Mouse (Mus musculus) WW6 (cell line): Measurements from ENCODE around the gene Tdpoz1.
"Not testable (repeated sequence)": the region's sequence is repeated elsewhere in the genome, so short reads cannot be mapped to it uniquely, and the experiment has no call there.

Experiments used
- DNase-seq: peaks from one replicate; pipeline ENCODE4 v3.0.0-alpha.2; 2013; ENCODE audit warnings: low read depth, low spot score

Gene Tdpoz1

DNA sequence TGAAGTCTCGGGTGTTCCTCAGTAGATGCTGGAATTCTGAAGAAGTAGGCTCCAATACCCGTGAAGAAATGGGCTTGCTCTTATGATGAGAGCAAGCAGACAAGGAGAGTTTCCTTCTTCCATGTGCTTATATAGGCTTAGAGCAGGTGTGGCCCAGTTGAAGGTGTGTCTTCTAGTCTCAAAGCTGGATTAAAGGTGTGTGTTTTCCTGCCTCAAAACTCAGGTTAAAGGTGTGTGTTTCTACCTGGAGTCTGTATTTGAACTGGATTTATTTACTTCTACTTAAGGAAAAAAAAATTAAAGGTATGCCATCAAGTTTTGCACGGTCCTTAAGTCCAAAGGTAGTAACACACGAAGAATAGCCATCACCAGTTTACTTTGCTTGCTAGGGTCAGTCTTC lies at the start of gene Tdpoz1:
Gene Tdpoz1, minus strand, starts transcription at position 101 of the 400 bp plus-strand sequence.
- not testable (repeated sequence) for DNase-seq

DNA sequence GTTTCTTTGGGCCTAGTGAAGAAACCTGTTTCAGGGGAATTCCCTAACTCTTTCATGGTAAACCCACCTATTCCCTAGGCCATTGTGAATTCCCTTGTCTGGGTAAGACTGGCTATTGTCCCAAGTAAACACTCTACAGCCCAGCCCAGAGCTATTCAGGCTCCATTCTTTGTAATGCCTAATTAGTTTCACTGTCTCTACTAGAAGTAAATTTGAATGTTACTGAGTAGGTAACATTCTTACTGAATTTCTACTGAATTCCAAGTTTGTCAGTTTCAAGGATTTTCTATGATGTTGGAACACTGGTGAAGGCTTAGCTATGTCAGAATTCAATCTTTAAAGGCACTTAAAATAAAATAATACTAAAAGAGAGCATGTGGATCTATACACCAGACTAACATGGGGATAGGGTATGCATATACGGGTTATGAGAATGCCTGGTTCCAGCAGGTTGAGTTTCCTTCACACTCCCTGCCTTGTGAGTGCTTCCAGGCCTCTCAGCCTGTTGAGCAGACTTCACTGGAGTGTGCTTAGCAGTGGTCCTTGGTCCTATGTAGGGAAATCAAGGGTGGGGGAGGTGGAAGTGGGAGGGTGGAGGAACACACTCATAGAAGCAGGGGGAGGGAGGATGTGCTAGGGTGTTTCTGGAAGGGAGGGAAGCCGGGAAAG lies 33.0 kb upstream of the Tdpoz1 start:
- not testable (repeated sequence) for DNase-seq

DNA sequence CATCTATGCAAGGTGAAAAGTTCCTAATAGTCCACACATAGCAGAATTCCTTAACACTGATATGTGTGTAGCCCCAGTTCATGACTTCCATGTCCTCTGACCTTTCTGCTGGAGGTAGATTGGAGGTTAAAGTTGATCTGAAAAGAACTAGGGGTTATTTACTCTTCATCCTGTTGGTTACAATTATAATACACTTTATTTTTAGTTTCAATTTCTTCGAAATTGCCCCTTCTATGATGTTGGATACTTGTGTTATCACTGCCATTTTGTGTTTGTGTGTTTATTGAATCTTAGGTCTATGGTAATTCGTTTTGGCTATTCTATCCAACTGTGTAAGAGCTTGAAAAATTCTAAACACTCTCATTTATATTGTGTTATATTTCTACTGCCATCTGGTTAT lies 16.9 kb upstream of the Tdpoz1 start, which contains the start of gene Gm37596:
Gene Gm37596, minus strand, starts transcription at position 101 of the 400 bp plus-strand sequence.
- not testable (repeated sequence) for DNase-seq

DNA sequence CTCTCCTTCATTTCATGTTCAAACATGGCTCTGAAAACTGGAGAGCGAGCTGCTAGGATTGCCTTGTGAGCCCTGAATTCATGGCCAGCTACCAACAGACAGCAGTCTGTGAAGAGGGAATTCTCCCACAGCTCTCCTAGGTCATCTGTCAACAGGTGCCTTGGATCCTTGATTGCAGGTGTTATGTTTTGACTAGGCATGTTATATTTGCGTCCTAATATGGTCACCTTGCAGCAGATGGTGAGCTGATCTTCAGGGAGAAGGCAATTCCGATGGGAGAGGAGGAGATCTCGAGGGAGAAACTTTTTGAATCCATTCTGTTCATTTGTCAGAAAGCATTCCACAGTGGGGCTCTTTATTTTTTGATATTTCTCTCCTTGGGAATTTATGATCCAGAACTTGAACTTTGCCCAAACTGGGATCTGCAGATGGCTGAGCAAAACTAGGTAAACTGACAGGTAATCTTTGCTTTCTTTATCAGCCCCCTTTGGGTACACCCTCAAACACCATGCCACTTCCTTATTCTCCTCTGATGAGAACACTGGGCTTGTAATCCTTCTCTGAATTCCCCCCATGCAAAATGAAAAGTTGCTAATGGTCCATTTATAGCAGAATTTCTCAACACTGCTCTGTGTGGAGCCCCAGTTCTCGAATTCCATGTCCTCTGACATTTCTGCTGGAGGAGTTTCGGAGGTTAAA lies 5.2 kb downstream of the Tdpoz1 start:
- DNase-seq = not testable (repeated sequence)

DNA sequence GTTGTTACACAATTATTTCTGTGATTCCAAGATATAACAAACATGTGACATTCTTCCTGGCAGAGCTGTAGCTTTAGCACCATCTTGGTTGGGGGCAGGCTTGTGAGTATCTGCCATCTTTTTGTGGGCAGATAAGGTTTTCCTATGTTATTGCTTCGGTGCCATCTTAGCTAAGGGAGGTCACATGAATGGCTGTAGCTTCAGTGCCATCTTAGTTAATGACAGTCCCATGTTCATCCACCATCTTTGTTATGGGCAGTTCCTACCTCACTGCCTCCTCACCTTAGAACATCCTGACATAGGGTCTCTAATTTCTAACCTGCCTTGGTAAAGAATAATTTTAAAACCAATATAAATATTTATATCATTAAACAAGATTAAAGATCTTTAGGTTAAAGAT lies 21.9 kb downstream of the Tdpoz1 start:
- no peak for DNase-seq

DNA sequence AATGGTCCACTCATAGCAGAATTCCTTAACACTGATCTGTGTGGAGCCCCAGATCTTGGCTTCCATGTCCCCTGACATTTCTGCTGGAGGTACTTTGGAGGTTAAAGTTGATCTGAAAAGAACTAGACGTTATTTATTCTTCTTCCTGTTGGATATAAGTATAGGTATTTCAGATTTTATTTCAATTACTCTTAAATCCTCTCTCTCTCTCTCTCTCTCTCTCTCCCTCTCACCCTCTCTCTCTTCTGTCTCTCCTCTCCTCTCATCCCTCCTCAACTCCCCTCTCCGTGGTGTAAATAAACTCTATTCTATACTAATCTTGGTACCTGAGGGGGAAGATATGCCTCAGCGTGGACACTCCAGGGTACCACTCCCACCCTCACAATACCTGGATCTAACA lies 23.5 kb downstream of the Tdpoz1 start, which contains the start of gene Tdpoz2:
Gene Tdpoz2, minus strand, starts transcription at position 101 of the 400 bp plus-strand sequence.
- no peak for DNase-seq

DNA sequence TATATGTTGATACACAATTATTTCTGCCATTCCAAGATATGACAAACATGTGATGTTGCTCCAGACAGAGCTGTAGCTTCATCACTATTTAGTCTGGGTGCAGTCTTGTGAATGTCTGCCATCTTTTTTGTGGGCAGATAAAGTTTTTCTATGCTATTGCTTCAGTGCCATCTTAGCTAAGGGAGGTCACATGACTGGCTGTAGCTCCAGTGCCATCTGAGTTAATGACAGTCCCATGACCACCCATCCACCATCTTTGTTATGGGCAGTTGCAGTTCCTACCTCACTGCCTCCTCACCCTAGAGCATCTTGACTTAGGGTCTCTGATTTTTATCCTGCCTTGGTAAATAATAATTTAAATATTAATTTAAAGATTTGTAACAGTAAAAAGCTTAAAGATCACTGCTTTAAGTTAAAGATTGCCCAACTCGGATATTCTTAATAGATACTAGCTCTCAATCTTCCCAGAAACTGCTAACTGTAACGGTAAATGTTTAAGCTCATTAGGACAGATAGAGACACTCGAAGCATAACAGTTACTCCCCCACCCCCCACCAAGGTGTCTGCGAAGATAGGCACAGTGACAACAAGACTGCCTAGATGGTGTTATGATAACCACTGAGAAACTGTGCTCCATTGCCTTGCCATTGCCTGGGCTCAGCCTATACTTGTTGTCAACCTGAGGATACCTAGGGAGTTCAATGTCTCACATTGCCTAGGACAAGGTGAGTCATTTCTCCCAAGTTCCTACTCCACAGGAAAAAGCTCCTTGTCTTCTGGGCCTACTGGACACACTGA lies 45.0 kb downstream of the Tdpoz1 start:
- not testable (repeated sequence) for DNase-seq
